Mouse (Mus musculus): ENCODE data around the gene Tmprss7. TPM values are rescaled to one million over a fixed set of nuclear protein-coding genes. Genes with fewer than 3 reads are reported as not detected.

The Tmprss7 gene
- total RNA-seq (2021), result under 1 TPM; 0.64 to 0.89 TPM

DNA sequence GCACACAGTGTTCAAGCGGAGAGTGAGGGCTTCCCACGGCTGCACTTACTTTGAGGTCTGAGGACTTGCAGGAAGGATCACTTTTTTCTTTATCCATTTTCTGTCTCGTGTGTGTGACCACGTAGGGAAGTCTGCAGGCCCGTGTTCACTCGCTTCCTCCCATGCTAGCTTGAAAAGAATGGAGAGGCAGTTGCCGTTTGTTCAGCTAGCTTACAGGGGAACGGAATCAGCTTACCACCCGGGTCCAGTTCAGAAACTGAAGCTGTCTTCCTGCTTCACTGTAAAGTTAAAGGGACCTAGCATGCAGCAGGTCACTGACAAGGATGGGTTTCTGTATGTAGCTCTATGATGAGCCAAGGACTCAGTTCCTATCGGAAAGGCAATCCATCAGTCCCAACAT lies at the start of gene Tmprss7:
Gene Tmprss7, minus strand, starts transcription at position 101 of the 400 bp plus-strand sequence.
- no peak for DNase-seq (ENCODE audit: extremely low spot score in 1 of 2, low spot score in 1 of 2)

DNA sequence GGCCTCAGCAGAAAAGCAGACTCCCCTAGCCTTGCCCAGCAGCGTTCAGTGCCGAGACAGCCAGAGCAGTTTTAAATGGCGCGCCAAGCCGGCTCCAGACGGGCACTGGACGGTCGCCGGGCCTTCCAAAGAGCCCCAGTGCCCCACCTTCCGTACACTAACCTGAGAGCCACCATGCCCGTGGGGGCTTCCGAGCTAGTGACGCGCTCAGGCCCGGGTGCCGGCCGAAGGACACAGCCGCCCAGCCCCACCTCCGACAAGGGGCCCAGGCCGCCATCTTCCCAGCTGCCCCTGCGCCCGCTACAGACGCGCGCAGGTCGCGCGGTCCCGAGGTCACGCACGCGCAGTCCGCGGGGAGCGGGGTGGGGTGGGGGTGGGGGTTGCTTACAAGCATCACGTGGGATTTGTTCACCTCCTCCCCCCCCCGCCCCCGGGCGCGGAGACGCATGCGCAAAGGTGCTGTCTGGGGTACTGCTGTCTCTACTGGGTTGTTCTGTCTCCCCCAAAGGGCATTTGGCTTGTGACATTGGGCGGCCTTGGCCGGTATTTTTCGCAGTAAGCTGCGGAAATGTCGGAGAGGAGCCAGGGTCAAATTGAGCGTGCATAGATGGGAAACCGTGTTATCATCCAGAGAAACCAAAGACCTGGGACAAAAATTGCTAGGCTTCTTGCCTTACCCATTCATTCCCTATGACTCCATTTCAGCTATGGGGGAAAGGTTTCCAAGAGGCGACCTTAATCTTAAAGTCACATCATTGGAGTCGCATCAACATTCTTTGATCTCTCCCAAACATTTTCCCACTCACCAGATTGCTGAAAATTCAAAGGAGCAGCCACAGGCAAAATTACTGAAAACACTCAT lies 49.4 kb upstream of the Tmprss7 start, which contains the start of gene Abhd10:
Gene Abhd10, minus strand, starts transcription at position 341 of the 862 bp plus-strand sequence.
- DNase-seq (ENCODE audit: extremely low spot score in 1 of 2, low spot score in 1 of 2), result peak; percentile 92 to 94

DNA sequence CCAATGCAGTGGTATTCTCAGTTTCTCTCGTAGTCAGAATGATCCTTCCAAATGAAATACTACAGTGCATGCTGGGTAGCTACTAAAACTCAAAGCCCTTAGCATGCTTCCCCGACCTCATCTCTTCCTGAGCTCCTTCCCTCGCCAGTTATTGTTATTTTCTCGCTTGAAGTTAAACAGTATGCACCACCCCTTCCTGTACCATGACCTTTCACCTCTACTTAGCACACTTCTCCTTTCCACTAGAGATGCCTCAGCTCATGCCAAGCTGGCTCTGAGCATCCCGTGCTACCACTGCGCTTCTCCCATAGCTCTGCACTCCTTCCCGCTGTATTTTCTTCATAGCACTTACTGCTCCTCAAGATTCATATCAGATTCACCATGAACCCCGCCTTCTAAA lies 44.4 kb upstream of the Tmprss7 start:
- no peak for DNase-seq (ENCODE audit: extremely low spot score in 1 of 2, low spot score in 1 of 2)

DNA sequence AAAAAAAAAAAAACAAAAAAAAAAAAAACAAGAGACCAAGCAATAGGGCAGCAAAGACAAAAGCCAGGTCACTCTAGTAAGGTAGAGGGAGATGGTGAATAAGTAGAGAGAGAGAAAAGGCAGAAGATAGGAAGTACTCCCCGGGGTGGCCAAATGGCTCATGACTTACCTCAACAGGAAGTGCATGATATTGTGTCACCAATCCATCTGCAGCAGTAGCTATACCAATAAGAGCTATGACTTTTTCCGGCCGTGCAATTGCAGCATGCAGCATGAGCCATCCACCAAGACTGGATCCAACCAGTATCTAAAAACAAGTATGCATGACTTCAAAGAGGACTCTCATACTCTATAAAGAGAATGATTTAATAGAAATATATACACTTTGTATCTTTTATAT lies 43.3 kb upstream of the Tmprss7 start:
- no peak for DNase-seq (ENCODE audit: extremely low spot score in 1 of 2, low spot score in 1 of 2)

DNA sequence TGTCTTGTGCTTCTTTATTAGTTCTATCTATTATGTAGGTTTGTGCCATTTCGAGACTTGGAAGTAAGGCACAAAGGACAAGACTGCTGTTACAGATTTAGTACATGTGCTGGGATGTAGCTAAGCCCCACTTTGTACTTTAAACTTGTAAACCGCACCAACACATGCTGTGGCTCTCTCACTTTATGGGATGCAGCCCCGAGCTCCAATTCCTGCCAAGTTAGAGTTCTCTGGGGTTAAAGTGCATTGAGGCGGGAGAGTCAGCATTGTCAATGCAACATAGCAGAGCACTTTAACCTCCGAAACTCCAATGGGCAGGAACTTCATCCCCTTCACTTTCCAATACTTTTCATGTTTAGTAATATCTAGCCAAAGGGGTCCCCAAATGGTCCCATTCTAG lies 35.7 kb upstream of the Tmprss7 start:
- no peak for DNase-seq (ENCODE audit: extremely low spot score in 1 of 2, low spot score in 1 of 2)

DNA sequence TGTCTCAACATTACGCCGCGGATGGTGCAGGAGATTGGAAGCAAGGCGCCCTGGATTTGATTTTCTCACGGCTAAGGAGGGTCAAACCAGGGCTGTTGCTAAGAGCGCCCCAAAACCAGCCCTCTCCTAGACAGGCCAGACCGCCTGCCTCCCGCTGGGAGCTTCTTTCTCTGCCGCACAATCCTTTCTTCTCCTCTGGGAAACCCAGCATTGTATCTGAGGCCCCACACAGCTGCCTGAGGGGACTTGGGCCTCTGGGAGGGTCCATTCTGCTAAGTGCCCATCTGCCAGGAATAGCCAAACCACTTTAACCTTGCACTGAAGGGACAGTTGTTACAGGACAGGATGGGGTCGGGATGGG lies 31.3 kb upstream of the Tmprss7 start:
- DNase-seq (ENCODE audit: extremely low spot score in 1 of 2, low spot score in 1 of 2), result peak; percentile 26 to 47

DNA sequence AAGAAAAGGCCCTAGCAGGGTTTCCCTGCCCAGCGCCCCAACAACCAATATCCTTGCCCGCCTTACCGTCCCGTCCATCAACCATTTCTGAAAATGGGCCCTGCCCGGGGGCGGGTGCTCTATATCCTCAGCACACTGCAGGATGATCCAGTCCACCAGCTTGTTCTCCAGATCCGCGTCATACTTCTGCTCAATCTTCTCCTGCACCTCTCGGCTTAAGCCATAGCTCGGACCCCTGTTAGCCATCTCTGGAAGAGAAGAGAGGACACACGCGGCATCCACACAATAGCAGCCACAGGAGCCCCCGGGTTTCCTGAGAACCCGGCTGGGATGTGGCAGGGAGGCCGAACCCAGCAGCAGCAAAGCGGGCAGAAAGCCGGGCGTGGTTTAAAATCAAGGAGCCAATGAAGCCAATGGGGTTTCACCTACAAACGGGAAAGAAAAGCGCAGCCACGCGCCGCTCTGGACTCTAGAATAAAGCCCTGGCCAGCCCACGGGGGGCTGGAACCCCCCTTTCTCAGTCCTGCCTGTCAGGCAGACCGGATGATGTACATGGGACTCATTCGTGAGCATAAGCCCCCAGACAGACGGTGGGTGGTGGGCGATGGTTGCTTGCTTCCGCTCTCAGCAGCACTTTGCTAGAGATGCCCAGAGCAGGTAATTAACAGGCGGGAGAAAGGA lies 30.7 kb upstream of the Tmprss7 start, which contains the start of gene Tagln3:
Gene Tagln3, minus strand, starts transcription at position 548 of the 681 bp plus-strand sequence.
- peak; percentile 55 to 74 for DNase-seq (ENCODE audit: extremely low spot score in 1 of 2, low spot score in 1 of 2)

DNA sequence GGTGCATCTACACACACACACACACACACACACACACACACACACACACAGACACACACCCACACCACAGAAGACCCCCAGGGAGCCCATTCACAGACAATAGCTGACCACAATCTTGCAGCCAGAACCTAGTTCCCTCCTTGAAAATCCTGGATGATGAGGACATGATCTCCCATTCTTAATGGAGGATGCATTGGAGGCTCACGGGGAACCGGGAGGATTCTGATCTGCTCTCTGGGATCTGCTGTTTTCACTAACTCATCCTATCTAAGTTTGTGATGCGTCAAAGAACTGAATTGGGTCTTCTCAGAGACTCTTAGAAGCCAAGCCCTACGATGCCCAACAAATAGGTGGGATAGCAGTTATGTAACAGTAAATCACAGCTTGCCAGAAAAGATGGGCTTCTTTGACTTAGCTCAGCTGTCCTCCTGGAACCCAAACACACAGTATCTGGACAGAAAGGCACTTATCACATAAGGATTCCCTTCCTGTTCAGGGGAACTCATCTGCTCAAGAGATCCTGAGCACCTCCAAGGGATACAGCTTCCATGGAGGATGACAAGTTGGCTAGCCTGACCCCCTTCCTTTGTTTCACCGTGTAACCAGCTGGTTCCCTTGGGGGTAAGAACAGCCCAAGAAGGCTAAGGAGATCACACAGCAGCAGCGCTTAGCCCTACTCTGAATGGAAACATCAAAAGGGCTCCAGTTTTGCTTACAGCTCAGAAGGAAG lies 29.9 kb upstream of the Tmprss7 start:
- peak in 1 of 2 experiments; percentile 16 for DNase-seq (ENCODE audit: extremely low spot score in 1 of 2, low spot score in 1 of 2)

DNA sequence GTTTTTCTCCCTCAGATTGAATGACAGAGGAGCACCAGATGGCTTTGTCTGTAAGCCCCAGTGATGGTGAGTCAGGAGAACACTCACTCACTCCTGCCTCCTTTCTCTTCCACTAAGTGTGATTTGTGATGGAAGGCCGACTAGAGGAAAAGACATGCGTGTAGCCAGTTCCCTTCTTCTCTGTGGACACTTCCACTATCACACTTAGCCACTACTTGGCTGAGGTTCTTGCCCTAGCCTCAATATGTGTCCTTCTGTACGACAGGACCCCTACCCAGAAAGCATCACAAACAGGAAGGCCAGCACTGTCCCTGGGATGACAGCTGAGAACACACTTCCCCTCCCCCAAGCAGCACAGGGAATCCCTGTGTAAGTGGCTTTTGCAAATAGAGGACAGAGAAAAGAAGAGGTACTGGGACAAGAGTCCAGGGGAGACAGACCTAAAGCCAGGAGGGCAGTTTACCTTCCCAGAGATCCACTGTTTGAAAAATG lies 29.0 kb upstream of the Tmprss7 start:
- peak in 1 of 2 experiments; percentile 11 for DNase-seq (ENCODE audit: extremely low spot score in 1 of 2, low spot score in 1 of 2)

DNA sequence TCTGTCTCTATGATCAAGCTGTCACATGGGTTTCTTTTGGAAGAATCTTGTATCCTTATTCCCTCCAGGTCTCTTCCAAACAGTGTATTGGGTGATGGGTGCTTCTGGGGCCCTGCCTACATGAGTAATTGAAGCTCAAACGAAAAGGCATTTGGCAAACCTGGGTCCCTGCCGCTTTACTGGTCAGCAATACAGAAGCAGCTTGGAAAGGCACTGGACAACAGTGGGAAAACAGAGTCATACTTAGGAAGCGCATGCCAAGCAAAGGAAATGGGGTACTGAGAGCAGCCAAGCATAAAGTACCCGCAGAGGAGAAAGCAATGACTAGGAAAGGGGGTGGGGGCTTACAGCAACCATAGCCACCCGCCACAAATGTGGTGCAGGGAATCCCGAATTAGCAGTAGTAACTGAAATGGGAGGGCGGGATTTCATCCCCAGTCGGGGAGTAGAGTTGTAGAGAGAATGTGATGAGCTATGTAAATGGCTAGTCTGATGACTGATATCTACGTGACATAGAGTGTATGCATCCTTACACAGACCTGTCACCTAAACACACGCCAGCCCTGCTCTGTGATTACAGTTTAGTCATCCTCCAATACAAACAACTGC lies 26.7 kb upstream of the Tmprss7 start:
- DNase-seq (ENCODE audit: extremely low spot score in 1 of 2, low spot score in 1 of 2), result no peak

DNA sequence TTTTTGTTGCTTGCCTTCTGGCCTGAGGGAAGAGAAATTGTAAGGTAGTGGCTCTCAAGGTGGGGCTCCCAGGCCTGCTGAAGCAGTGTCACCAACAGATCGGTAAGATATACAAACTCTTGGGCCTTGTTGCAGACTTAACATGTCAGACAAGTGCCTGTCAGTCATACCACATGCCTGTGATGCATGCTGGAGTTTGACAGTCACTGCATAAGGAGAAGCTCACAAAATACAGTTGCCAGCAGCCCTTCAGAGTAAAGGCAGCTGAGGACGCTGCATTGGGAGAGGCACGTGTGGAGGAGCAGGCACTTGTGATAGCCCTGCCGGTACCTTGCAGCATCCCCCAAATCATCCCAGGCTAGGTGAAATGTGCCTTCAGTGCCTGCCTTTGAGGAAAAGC lies 24.8 kb upstream of the Tmprss7 start:
- DNase-seq (ENCODE audit: extremely low spot score in 1 of 2, low spot score in 1 of 2), result no peak

DNA sequence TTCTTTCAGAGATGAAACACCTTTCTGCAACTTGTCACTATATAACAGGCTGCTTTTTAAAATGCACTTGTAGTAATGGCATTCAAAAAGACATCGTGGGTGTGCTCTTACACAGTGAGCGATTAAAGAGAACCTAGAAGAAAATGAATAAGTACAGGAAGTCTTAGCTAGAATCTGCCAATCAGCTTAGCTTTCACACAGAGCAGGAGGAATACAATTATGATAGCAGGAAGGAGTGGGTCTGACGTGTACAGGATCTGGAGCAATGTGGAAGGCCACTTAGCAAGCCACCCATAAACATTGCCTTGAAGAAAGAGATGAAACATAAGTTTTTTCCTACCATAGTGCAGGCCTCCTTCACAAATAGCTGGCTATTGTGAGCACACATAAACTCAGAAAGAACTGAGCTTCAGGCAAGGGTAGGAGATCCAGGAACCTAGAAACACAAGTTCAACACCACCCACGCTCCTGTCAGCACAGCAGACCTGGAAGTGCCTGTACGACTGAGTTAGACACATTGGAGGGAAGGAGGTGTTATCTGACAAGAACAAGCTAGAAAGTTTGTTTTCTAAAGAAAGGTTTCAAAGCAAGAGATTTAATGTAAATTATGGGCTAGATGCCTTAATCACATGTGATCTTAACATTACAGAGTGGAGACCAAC lies 21.2 kb upstream of the Tmprss7 start:
- no peak for DNase-seq (ENCODE audit: extremely low spot score in 1 of 2, low spot score in 1 of 2)

DNA sequence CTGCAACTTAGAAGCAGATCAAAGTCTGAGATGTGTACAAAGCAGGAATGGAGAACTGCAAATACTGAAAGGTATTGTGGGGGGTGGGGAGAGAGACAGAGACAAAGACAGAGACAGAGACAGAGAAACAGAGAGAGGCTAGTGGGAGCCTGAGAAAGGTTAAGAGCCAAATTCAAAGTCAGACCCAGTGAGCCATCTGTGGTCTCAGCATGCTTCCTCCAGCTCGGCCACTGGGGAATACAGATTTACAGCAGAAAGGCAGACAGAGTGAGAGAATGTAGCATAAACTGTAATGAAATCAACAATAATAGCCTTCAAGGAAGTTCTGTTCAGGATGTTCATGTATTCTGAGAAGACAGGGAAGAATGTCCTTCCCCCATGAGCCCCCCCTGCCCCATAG lies 20.4 kb upstream of the Tmprss7 start:
- DNase-seq (ENCODE audit: extremely low spot score in 1 of 2, low spot score in 1 of 2), result no peak

DNA sequence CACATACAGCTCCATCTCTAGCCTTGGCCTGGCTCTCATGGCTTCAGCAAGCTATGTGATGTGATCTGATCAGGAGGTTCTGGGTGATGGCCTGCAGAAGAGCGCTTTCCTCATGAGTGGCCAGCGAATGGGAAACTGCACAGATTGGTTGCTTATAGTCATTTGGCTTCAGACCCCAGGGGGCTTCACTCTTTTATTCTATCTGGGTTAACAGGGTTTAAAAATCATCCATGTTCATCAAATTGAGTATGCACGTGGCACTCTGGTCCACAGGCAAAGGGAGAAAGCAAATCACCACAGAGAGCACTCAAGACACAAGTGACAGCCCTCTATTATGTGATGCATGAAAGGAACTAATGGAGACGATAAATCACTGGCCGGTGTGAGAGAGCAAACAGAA lies 19.8 kb upstream of the Tmprss7 start:
- DNase-seq (ENCODE audit: extremely low spot score in 1 of 2, low spot score in 1 of 2), result no peak

DNA sequence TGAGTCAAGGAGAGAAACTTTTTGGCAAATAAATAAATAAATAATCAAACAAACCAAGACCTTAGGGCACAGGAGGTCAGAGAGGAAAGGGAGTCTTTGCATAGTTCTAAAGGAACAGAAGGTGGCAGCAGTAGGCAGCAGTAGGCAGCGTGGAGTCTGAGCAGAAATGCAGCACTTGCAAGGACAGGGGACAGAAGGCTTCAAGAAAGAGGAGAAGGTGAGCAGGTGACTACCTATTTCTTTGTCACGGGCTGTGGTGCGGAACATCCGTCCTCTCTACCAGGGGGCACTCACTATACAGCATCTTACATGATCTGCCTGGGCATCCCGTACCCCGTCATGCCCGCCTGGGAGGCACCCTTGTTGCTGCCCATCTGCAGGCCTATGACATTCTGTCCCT lies 17.8 kb upstream of the Tmprss7 start:
- no peak for DNase-seq (ENCODE audit: extremely low spot score in 1 of 2, low spot score in 1 of 2)

DNA sequence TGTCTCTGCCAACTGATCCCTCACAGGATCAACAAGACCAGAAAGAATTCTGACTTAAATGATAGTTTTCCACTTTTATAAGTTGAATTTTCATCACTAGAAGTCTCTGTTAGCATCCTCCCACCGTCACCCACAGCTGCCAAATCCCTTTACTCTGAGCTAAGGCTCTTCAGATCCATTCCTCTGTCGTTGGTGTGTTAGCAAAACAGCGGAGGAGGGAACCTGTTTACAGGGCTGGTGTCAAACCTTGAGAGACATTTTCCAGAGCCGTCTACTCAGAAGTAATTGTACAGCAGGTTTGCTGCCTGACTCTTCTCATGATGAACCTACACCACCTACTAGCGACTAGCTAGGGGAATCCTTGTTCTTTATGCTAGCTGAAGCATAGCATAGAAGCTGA lies 5.8 kb upstream of the Tmprss7 start:
- DNase-seq (ENCODE audit: extremely low spot score in 1 of 2, low spot score in 1 of 2), result no peak

DNA sequence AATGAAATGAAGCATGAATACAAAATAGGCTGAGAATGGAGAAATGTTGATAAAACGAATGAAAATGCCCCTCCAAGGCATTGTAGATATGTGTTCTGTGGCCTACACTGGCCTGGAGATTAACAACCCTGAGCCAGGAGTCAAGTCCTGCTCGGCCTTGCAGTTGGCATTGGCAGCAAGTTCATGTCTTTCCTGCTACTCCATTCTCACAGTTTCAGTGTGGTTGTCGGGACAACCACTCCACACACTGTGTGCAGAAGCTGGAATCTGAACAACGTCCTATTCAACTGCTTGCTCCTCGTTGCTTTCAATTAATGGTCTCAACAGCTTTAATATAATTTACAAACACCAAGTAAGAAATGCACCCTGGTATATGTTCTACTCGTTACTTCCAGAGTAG lies 4.5 kb upstream of the Tmprss7 start:
- no peak for DNase-seq (ENCODE audit: extremely low spot score in 1 of 2, low spot score in 1 of 2)

DNA sequence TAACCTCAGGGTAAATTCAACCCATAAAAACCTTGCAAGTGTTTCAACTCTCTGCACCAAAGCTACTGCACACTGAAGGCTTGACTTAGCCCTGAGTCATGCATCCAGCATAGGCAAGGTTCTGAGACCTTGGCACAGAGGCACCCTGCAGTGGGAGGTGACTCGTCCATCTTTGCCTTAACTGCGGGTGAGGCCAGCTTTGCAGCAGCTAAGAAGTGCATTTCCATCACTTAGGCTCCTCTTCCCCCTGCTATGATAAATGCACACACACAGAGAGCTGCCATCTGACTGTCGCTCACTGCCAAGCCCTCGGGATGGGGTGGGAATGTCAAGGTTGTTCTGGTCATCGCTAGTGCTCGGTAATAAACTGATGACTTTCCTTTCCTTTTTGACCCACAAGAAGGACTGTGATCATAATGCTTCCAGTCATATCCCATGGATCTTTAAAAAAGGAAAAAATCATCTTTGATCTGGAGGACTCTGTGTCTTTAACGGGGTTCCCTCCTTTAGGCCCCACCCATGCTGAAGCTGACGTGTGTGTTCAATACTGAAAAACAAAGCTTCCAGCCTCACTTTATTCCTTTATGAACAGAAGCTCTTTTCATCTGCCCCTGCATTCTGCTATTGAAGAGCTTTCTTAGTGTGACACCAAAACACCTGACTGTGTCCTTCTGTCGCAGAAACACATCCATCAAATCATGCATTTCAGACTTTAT lies 2.1 kb upstream of the Tmprss7 start:
- DNase-seq (ENCODE audit: extremely low spot score in 1 of 2, low spot score in 1 of 2), result no peak

DNA sequence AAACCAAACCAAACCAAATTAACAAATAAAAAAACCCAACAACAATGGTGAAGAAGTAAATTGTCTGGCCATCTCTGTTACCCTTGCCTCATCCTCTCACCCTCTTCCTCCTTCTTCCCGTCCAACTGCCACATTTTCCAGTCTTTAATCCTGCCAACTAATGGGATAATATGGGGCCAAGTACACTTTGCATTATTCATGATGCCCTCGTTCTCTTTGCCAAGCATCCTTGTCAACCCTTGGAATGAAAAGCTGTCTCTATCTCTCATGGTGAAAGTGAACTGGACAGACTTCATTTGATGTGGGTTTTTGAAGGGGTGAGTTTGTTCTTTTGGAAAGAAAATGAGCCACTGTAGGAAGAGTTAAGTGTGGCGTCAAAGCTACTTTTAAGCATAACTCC lies 607 bp downstream of the Tmprss7 start:
- DNase-seq (ENCODE audit: extremely low spot score in 1 of 2, low spot score in 1 of 2), result no peak
